Mouse (Mus musculus) G1E (cell line): ENCODE results near the gene Barx2.

Experiments
- CTCF ChIP-seq: IDR thresholded peaks from 2 replicates; pipeline ENCODE4 v1.5.1; 2012; ENCODE audit warnings: low read depth, low read length, inconsistent platforms, mixed read lengths
- GATA1 ChIP-seq: IDR thresholded peaks from 2 replicates; pipeline ENCODE4 v1.6.1; 2012; ENCODE audit warnings: borderline replicate concordance, low read length, inconsistent platforms, mixed read lengths
- GATA2 ChIP-seq: IDR thresholded peaks from 2 replicates; pipeline ENCODE4 v1.6.1; 2012; ENCODE audit warnings: low read depth, low read length, inconsistent platforms, borderline replicate concordance
- POLR2AphosphoS5 ChIP-seq: IDR thresholded peaks from 2 replicates; pipeline ENCODE4 v1.6.1; 2012; ENCODE audit warnings: low read depth, low read length, inconsistent platforms; ENCODE audit not compliant: insufficient replicate concordance
- TAL1 ChIP-seq: conservative IDR thresholded peaks from 2 replicates; pipeline ENCODE4 v1.6.1; 2012; ENCODE audit warnings: low read depth, low read length, inconsistent platforms, mixed read lengths

- TF ChIP-seq CTCF (no peak), TAL1 (no peak), GATA1 (no peak), POLR2AphosphoS5 (no peak), GATA2 (no peak)
Measured at GRCm38 (mm10) chr9:31871410-31871809, 41.9 kb downstream of the Barx2 start.
